In the genomic region with DNA sequence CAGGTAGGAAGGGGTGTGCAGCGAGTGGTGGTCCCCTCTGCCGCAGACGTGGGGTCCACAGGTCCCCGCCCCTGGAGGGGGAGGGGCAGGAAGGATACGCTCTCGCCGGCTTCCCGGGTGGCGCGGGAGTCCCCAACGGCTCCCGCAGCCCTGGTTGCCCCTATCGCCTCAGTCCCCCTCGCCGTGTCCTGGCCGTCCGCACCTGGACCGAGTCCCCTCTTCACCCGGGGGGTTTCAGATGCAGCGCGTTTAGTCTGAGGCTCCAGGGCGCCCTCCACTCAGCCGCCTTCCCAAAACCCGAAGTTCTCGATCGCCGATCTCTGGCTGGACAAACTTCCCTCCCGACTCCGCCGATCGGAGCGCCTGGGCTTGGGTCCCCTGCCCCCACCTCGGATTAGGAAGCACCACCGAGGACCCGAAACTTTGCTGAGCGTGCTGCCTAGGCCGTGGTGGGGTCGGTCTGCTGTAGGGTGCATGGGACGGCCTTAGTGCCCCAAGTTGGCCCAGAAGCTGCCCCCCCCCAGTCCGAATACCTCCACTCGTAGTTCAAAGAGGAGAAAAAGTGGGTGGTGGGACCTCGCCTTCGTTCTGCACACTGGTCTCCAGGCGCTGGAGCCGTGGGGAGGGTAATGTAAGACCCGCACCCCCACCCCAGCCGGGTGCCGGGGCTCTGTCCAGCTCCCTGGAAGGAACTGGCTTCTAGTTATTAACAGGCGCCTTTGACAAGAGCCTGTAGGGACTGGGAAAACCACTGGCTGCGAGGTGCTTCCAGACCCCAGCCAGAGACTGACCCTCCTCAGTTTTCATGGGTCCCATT, we compare ENCODE assay signal across 7 mouse cellular contexts. TPM values are rescaled to one million over a fixed set of nuclear protein-coding genes. Genes with fewer than 3 reads are reported as not detected.
DNase-seq lines count a peak whose midpoint lies in the region; ATAC-seq and TF ChIP-seq lines count a peak whose summit lies in the region.

No protein-coding gene starts in this region.

- H3K4me3 ChIP-seq in thymus, adult 2 months (ENCODE audit: control insufficient read depth, insufficient read depth, low read length), result peak overlapping the region; percentile 34
- H3K4me3 ChIP-seq in forebrain, embryonic 12.5 days (replicated peaks), result peak overlapping the region; percentile 68
- peak overlapping the region; percentile 65 for H3K4me3 ChIP-seq in kidney, embryonic 16.5 days (ENCODE audit: low read length)
- H3K4me3 ChIP-seq in midbrain, embryonic 15.5 days, result peak overlapping the region; percentile 70

- 3% methylated on average over 45 of the region's 50 CpGs for WGBS in thymus, adult 2 months
- WGBS in forebrain, embryonic 12.5 days, result under 1% methylated on average over 48 of the region's 50 CpGs
- under 1% methylated on average over 49 of the region's 50 CpGs for WGBS in kidney, embryonic 16.5 days
- WGBS in midbrain, embryonic 15.5 days, result under 1% methylated on average over 46 of the region's 50 CpGs

- H3K4me2 ChIP-seq in forebrain, embryonic 12.5 days, result peak overlapping the region; percentile 92
- peak overlapping the region; percentile 100 for H3K4me2 ChIP-seq in kidney, embryonic 16.5 days (replicated peaks; ENCODE audit: low read depth, low read length)
- H3K4me2 ChIP-seq in midbrain, embryonic 15.5 days, result peak overlapping the region; percentile 99

- TF ChIP-seq CTCF in thymus, adult 2 months (IDR thresholded peaks at IDR 0.05; ENCODE audit: borderline replicate concordance, control insufficient read depth, extremely low read depth, insufficient read depth, low read length, poor library complexity), result no peak

- ATAC-seq in forebrain, embryonic 12.5 days (ENCODE audit: low FRiP score), result 0 out of 2 replicates have a peak, but pooled peaks have one; percentile 1
- ATAC-seq in kidney, embryonic 16.5 days (ENCODE audit: low FRiP score, low TSS enrichment), result no peak
- ATAC-seq in midbrain, embryonic 15.5 days (replicated peaks), result 0 out of 2 replicates have a peak, but pooled peaks have one; percentile 7
- no peak for ATAC-seq in activated CD4-positive, CD25-positive, alpha-beta regulatory T cell, adult 4 months

- no peak overlapping the region for H3K27ac ChIP-seq in thymus, adult 2 months (ENCODE audit: control insufficient read depth, insufficient read depth, low read length)
- H3K27ac ChIP-seq in forebrain, embryonic 12.5 days, result no peak overlapping the region
- H3K27ac ChIP-seq in kidney, embryonic 16.5 days (ENCODE audit: low read length), result no peak overlapping the region
- H3K27ac ChIP-seq in midbrain, embryonic 15.5 days, result no peak overlapping the region

- DNase-seq in thymus, adult 2 months, result no peak
- no peak for DNase-seq in thymus, adult 18-20 months
- no peak for DNase-seq in natural killer cell, adult 2 months (ENCODE audit: low spot score in 2 of 2)

- no peaks in the 10 kb centered on the region for H3K36me3 ChIP-seq in thymus, adult 2 months (ENCODE audit: control insufficient read depth, insufficient read depth, low read length)
- H3K36me3 ChIP-seq in forebrain, embryonic 12.5 days (replicated peaks), result no peaks in the 10 kb centered on the region
- no peaks in the 10 kb centered on the region for H3K36me3 ChIP-seq in kidney, embryonic 16.5 days (ENCODE audit: insufficient read depth, low read length)
- no peaks in the 10 kb centered on the region for H3K36me3 ChIP-seq in midbrain, embryonic 15.5 days (replicated peaks)

- TF ChIP-seq POLR2A in thymus, adult 2 months (IDR thresholded peaks at IDR 0.05; ENCODE audit: control insufficient read depth, extremely low read depth, insufficient read depth, low read length, poor library complexity), result no peak

- peaks cover 58% of the 10 kb centered on the region for H3K27me3 ChIP-seq in thymus, adult 2 months (ENCODE audit: control insufficient read depth, insufficient read depth, low read length)
- H3K27me3 ChIP-seq in forebrain, embryonic 12.5 days, result peaks cover 95% of the 10 kb centered on the region
- H3K27me3 ChIP-seq in kidney, embryonic 16.5 days (ENCODE audit: insufficient read depth, low read length), result peaks cover 87% of the 10 kb centered on the region
- peaks cover 63% of the 10 kb centered on the region for H3K27me3 ChIP-seq in midbrain, embryonic 15.5 days (replicated peaks)

- H3K4me1 ChIP-seq in thymus, adult 2 months (replicated peaks; ENCODE audit: control insufficient read depth, insufficient read depth, low read length), result peaks cover 5% of the 10 kb centered on the region; the same call in 1 of the 2 replicates
- peaks cover 67% of the 10 kb centered on the region for H3K4me1 ChIP-seq in forebrain, embryonic 12.5 days
- peaks cover 46% of the 10 kb centered on the region for H3K4me1 ChIP-seq in kidney, embryonic 16.5 days (ENCODE audit: insufficient read depth, low read length)
- H3K4me1 ChIP-seq in midbrain, embryonic 15.5 days, result peaks cover 54% of the 10 kb centered on the region

- H3K9me3 ChIP-seq in forebrain, embryonic 12.5 days, result no peaks in the 10 kb centered on the region
- H3K9me3 ChIP-seq in kidney, embryonic 16.5 days (ENCODE audit: low read length), result no peaks in the 10 kb centered on the region
- H3K9me3 ChIP-seq in midbrain, embryonic 15.5 days, result no peaks in the 10 kb centered on the region

- peak overlapping the region; percentile 77 for H3K9ac ChIP-seq in forebrain, embryonic 12.5 days
- H3K9ac ChIP-seq in kidney, embryonic 16.5 days (replicated peaks; ENCODE audit: low read length), result peak overlapping the region; percentile 73
- H3K9ac ChIP-seq in midbrain, embryonic 15.5 days, result peak overlapping the region; percentile 80

RNA-seq across cellular contexts. Expression of a gene that starts 1.3 kb away (rescaled TPM):
- polyA plus RNA-seq in thymus, adult 2 months (2012; rRNA removed), result 0.77 and 0.96 TPM in 2 replicates
- 0.81 and 0.88 TPM in 2 replicates for polyA plus RNA-seq in forebrain, embryonic 12.5 days (2016; fragmentation: Nextera tagmentation; extraction: Ambion mirVana)
- polyA plus RNA-seq in kidney, embryonic 16.5 days (2015; fragmentation: Nextera tagmentation; extraction: Ambion mirVana), result 0.24 and 0.37 TPM in 2 replicates
- 2.7 and 4.3 TPM in 2 replicates for polyA plus RNA-seq in midbrain, embryonic 15.5 days (2015; fragmentation: Nextera tagmentation; extraction: Ambion mirVana)
- polyA plus RNA-seq in activated CD4-positive, CD25-positive, alpha-beta regulatory T cell, adult 4 months (2017; shearing (Covaris generic)), result not detected

Comparison
In these comparisons a context has a peak if more than half of its experiments do, and no peak if none do; other contexts are left out.
1. ATAC-seq: peak in forebrain, embryonic 12.5 days (single experiment) and midbrain, embryonic 15.5 days (single experiment); none in kidney, embryonic 16.5 days (single experiment) and activated CD4-positive, CD25-positive, alpha-beta regulatory T cell, adult 4 months (single experiment).
2. Peak in every context shown above with its lines, with median percentiles within 50 percentile points of each other: H3K4me3 ChIP-seq, H3K4me2 ChIP-seq and H3K9ac ChIP-seq.